Mouse (Mus musculus) forebrain, postnatal 0 days (tissue): ENCODE results near the gene Cyp2ab1. TPM values are rescaled to one million over a fixed set of nuclear protein-coding genes. Genes with fewer than 3 reads are reported as not detected.

ENCODE experiments used
- ATAC-seq: fragments of 200-750 bp; cut with Nextera tagmentation; 2 replicates; pipeline ENCODE4 v1.8.0; 2017; ENCODE audit warnings: mild to moderate bottlenecking, moderate library complexity
- DNase-seq: peaks from one replicate; pipeline ENCODE4 v3.0.0-alpha.2; 2015
- H3K27ac ChIP-seq: fragments of 300-500 bp; sonication (generic); 2 replicates; pipeline ENCODE4 v1.5.1; 2014; ENCODE audit warnings: low read depth, mild to moderate bottlenecking, antibody characterized with exemption, low read length, moderate library complexity, mixed read lengths
- H3K27me3 ChIP-seq: fragments of 300-500 bp; sonication (generic); 2 replicates; pipeline ENCODE4 v1.6.1; 2014; ENCODE audit warnings: mild to moderate bottlenecking, low read length, mixed read lengths; ENCODE audit not compliant: insufficient read depth
- H3K36me3 ChIP-seq: fragments of 300-500 bp; sonication (generic); 2 replicates; pipeline ENCODE4 v1.6.1; 2014; ENCODE audit warnings: mild to moderate bottlenecking, moderate library complexity; ENCODE audit not compliant: insufficient read depth
- H3K4me1 ChIP-seq: fragments of 300-500 bp; sonication (generic); 2 replicates; pipeline ENCODE4 v1.6.1; 2014; ENCODE audit warnings: antibody characterized with exemption; ENCODE audit not compliant: insufficient read depth
- H3K4me2 ChIP-seq: fragments of 300-500 bp; sonication (generic); 2 replicates; pipeline ENCODE4 v1.6.1; 2014; ENCODE audit warnings: low read depth, mild to moderate bottlenecking, moderate library complexity
- H3K4me3 ChIP-seq: fragments of 300-500 bp; sonication (generic); 2 replicates; pipeline ENCODE4 v1.5.1; 2014; ENCODE audit warnings: low read depth, low read length, mixed read lengths
- H3K9ac ChIP-seq: fragments of 300-500 bp; sonication (generic); 2 replicates; pipeline ENCODE4 v1.6.1; 2014; ENCODE audit warnings: mild to moderate bottlenecking
- H3K9me3 ChIP-seq: fragments of 300-500 bp; sonication (generic); 2 replicates; pipeline ENCODE4 v1.6.1; 2016; ENCODE audit warnings: low read length
- CTCF ChIP-seq: sonication (generic); IDR thresholded peaks from 2 replicates; pipeline ENCODE4 v1.5.1; 2016; ENCODE audit warnings: antibody characterized with exemption, control low read depth, low read depth
- WGBS: fragments of 180-500 bp; shearing (Covaris S2); extraction: QIAGEN DNeasy Blood & Tissue Kit; methylation state at CpG from one replicate; pipeline ENCODE4 v1.1.7; 2014; 5-methylcytosine and 5-hydroxymethylcytosine counted together
- polyA plus RNA-seq: library from polyadenylated mRNA; unstranded; fragments of >200 nt; fragmentation: Nextera tagmentation; extraction: Ambion mirVana; gene quantifications from 2 replicates; pipeline ENCODE4 v1.2.1, GENCODE M21; 2015
- total RNA-seq: library from RNA; depleted of rRNA; stranded (reverse); fragments of >200 nt; gene quantifications from 2 replicates; pipeline ENCODE4 v1.2.3, GENCODE M21; 2014

Gene Cyp2ab1
- total and polyA plus RNA-seq, 2 experiments from 2014 or later: not detected

DNA sequence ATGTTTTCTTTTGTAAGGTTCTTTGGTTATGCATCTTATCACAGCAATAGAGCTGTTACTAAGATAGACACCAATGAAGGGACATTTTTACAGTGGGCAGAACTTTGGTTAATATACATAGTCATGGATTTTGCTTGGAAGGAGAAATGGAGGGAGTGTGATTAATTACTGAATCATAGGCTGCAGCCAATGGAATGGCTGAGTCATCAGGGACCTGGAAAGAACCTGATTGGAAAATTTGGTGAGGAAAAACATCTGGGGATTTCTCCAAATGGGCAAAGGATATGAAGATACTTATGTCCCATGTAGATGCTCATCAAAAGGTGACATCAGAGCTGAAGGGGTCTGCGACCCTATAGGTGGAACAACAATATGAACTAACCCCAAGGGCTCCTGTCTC is 28.8 kb upstream of the Cyp2ab1 start:
- no peak overlapping the region for H3K4me2 ChIP-seq
- no peak for TF ChIP-seq CTCF
- 97% methylated on average over 1 of the region's 1 CpGs for WGBS

DNA sequence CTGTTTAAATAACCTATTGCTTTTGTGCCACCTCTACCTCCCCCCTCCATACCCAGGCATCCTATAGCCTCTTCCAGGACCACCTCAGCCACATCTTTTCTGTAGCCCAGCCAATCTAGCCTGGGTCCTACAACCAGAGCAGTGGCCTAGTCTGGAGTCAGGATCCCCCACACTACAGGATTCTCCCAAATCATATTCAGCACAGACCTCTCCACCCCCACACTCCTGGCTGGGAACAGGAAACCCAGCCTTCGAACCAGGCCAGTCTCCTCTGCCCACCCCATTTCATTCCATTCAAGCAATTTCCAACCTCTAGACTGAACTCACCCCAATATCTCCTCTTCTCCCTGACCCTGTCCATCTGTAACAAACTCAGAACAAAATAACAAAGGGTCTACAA is 20.3 kb upstream of the Cyp2ab1 start:
- no peak overlapping the region for H3K9ac ChIP-seq
- no peaks in the 10 kb centered on the region for H3K4me1 ChIP-seq
- peaks cover 44% of the 10 kb centered on the region for H3K36me3 ChIP-seq
- no peak overlapping the region for H3K4me3 ChIP-seq
- TF ChIP-seq CTCF: no peak
- no peaks in the 10 kb centered on the region for H3K9me3 ChIP-seq
- H3K4me2 ChIP-seq: no peak overlapping the region
- H3K27me3 ChIP-seq: no peaks in the 10 kb centered on the region
- 91% methylated on average over 1 of the region's 1 CpGs for WGBS
- H3K27ac ChIP-seq: no peak overlapping the region
- ATAC-seq (no peak), DNase-seq (no peak)

More for the DNA sequence above, 28.8 kb upstream of the Cyp2ab1 start:
- H3K27me3 ChIP-seq: no peaks in the 10 kb centered on the region
- peaks cover 74% of the 10 kb centered on the region for H3K36me3 ChIP-seq
- H3K4me3 ChIP-seq: no peak overlapping the region
- no peak overlapping the region for H3K27ac ChIP-seq
- no peaks in the 10 kb centered on the region for H3K9me3 ChIP-seq
- ATAC-seq (no peak), DNase-seq (no peak)
- no peaks in the 10 kb centered on the region for H3K4me1 ChIP-seq
- H3K9ac ChIP-seq: no peak overlapping the region

DNA sequence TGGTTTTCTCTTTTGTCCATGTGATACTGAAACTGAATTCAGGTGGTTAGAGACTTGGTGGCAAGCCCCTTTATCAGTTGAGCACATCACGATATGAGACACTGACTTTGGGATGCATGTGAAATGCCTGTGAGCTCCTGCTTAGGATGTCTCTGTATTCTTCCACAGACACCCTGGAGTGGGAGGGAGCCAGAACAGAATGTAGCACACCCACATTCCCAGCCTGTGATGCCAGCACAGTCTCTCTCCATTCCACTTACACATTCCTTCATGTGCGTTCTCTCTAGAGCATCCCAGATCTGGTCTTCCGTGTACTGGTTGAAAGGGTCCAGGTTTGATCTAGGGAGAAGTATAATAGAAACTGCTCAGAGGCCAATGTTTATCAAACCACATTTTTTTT is 13.4 kb upstream of the Cyp2ab1 start:
- no peak overlapping the region for H3K27ac ChIP-seq
- no peak for TF ChIP-seq CTCF
- ATAC-seq (no peak), DNase-seq (no peak)
- no peaks in the 10 kb centered on the region for H3K27me3 ChIP-seq
- H3K4me3 ChIP-seq: no peak overlapping the region
- no peak overlapping the region for H3K9ac ChIP-seq
- H3K9me3 ChIP-seq: no peaks in the 10 kb centered on the region
- H3K4me1 ChIP-seq: no peaks in the 10 kb centered on the region
- H3K4me2 ChIP-seq: no peak overlapping the region
- WGBS: 96% methylated on average over 3 of the region's 3 CpGs
- peaks cover 58% of the 10 kb centered on the region for H3K36me3 ChIP-seq

DNA sequence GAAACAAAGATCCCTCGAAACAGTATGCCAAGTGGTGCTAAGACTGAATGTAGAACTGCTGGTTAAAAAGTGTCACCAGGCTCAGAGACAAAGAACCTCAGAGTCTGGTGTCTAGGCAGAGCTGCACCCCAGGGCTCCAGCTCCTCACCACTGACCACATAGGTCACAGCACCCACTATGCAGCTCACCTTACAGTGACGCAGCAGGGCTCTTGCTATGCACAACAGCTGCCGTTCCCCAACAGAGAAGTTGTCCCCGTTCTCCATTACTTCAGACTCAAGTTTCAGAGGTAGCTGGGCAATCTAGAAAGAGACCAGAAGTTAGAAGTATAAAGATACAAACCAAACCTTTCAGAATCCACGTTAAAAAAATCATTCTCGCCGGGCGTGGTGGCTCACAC is 9.7 kb upstream of the Cyp2ab1 start:
- Histone ChIP-seq H3K27me3 (no peaks in the 10 kb centered on the region), H3K9ac (no peak overlapping the region), H3K4me1 (no peaks in the 10 kb centered on the region), H3K4me2 (no peak overlapping the region), H3K36me3 (peaks cover 72% of the 10 kb centered on the region), H3K9me3 (no peaks in the 10 kb centered on the region), H3K27ac (no peak overlapping the region), H3K4me3 (no peak overlapping the region)
- TF ChIP-seq CTCF: no peak
- DNase-seq: no peak
- ATAC-seq: no peak
- WGBS: 90% methylated on average over 8 of the region's 8 CpGs

DNA sequence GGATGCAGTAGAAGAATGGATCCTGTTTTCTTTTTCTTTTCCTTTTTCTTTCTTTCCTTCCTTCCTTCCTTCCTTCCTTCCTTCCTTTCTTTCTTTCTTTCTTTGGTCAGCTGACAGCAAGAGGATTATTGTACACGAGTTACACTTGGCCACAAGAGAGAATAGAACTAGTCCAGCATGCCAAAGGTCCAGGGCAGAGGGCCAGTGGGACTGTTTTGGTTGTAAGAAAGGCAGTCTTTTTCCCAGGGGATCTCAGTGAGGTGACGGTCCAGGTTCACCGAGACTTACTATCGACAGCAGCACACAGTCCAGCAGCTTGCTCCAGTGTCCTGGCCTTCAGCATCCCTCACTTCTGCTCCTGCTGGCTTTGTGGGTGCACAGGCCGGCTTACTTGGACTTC is 3.1 kb upstream of the Cyp2ab1 start:
- Histone ChIP-seq H3K27me3 (no peaks in the 10 kb centered on the region), H3K4me3 (no peak overlapping the region), H3K9ac (no peak overlapping the region), H3K27ac (no peak overlapping the region), H3K9me3 (no peaks in the 10 kb centered on the region), H3K36me3 (peaks cover 34% of the 10 kb centered on the region), H3K4me1 (no peaks in the 10 kb centered on the region), H3K4me2 (no peak overlapping the region)
- DNase-seq (no peak), ATAC-seq (no peak)
- 84% methylated on average over 5 of the region's 5 CpGs for WGBS
- no peak for TF ChIP-seq CTCF

DNA sequence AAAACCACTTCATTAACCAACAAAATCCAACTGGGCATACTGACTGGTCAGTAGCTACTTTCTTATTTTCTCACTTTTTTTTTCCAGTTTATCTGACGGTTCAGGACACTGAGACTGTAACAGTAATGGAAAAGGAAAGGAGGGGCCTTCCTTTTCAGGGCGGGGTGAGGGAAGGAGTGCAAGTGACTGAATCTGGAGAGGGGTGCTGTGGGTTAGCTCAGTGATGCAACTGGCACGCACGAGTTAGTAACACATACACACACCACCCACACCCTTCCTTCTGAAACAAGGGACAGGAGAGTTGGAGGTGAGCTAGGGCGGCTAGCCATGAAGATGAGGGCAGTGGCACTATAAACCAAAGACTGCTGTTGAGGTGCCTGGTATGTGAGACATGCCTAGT is 1.3 kb downstream of the Cyp2ab1 start:
- no peak for TF ChIP-seq CTCF
- H3K9ac ChIP-seq: no peak overlapping the region
- H3K27me3 ChIP-seq: no peaks in the 10 kb centered on the region
- H3K9me3 ChIP-seq: no peaks in the 10 kb centered on the region
- ATAC-seq: no peak
- no peaks in the 10 kb centered on the region for H3K4me1 ChIP-seq
- WGBS: 81% methylated on average over 5 of the region's 5 CpGs
- no peak overlapping the region for H3K4me2 ChIP-seq
- H3K36me3 ChIP-seq: peaks cover 4% of the 10 kb centered on the region; the same call in 1 of the 2 replicates
- no peak for DNase-seq
- no peak overlapping the region for H3K27ac ChIP-seq
- no peak overlapping the region for H3K4me3 ChIP-seq

DNA sequence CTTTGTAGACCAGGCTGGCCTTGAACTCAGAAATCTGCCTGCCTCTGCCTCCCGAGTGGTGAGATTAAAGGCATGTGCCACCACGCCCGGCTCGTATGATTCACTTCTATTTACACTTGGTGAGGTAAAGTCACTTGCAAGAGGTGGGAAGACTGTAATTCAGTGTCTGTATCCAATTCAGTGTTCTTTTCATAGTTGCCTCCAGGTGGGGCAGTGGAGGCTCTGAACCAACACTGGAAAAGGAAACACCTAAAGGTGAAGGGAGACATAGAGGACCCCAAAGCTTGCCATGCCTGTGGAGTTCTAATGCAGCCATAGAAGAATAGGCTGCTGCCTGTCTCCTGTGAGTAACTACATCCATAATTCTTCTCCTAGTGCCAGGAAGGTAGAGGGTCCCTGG is 2.9 kb downstream of the Cyp2ab1 start:
- 94% methylated on average over 4 of the region's 4 CpGs for WGBS
- no peaks in the 10 kb centered on the region for H3K4me1 ChIP-seq
- no peak overlapping the region for H3K4me2 ChIP-seq
- H3K4me3 ChIP-seq: no peak overlapping the region
- TF ChIP-seq CTCF: 0 out of 2 replicates have a peak, but pooled peaks have one; percentile 6
- ATAC-seq (no peak), DNase-seq (no peak)
- no peaks in the 10 kb centered on the region for H3K27me3 ChIP-seq
- H3K9ac ChIP-seq: no peak overlapping the region
- H3K27ac ChIP-seq: no peak overlapping the region
- no peaks in the 10 kb centered on the region for H3K36me3 ChIP-seq
- no peaks in the 10 kb centered on the region for H3K9me3 ChIP-seq

DNA sequence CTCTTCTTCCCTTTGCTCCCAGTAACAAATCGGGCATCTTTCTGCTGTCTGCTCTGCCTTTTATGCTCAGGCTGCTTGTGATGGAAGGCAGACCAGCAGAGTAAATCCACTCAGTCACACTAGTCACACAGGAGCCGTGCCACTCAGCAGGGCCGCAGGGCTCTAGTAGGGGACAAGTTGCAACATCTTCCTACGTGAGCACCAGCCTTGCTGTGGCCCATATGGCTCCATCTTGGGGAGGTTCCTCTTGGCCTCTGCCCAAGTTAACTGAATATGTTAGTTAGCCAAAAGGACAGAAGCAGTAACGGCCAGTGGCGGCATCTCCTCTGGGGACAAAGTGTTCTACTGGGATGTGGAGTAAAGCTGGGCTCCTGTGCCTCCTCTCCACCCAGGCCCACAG is 8.4 kb downstream of the Cyp2ab1 start:
- Histone ChIP-seq H3K27ac (no peak overlapping the region), H3K4me1 (no peaks in the 10 kb centered on the region), H3K27me3 (no peaks in the 10 kb centered on the region), H3K36me3 (no peaks in the 10 kb centered on the region), H3K9me3 (no peaks in the 10 kb centered on the region), H3K4me2 (no peak overlapping the region), H3K9ac (no peak overlapping the region), H3K4me3 (no peak overlapping the region)
- ATAC-seq (no peak), DNase-seq (no peak)
- WGBS: 83% methylated on average over 6 of the region's 6 CpGs
- TF ChIP-seq CTCF: no peak
